Mouse (Mus musculus) E14TG2a.4 (cell line): ENCODE data around the gene Mpg.

Source experiments
- H3K27me3 ChIP-seq: 2 replicates; pipeline ENCODE4 v1.6.1; 2014; ENCODE audit warnings: low read length, control low read depth; ENCODE audit not compliant: insufficient read depth
- H3K36me3 ChIP-seq: 2 replicates; pipeline ENCODE4 v1.6.1; 2014; ENCODE audit warnings: low read length, control low read depth; ENCODE audit not compliant: insufficient read depth
- H3K4me1 ChIP-seq: replicated peaks from 2 replicates; pipeline ENCODE4 v1.6.1; 2014; ENCODE audit warnings: low read depth, low read length, control low read depth
- H3K4me3 ChIP-seq: replicated peaks from 2 replicates; pipeline ENCODE4 v1.5.1; 2014; ENCODE audit warnings: mild to moderate bottlenecking, low read length
- H3K9me3 ChIP-seq: 2 replicates; pipeline ENCODE4 v1.6.1; 2014; ENCODE audit warnings: low read length, control low read depth
- CTCF ChIP-seq: conservative IDR thresholded peaks from 2 replicates; pipeline ENCODE4 v1.5.1; 2014; ENCODE audit warnings: low read length
- NANOG ChIP-seq: IDR thresholded peaks from 2 replicates; pipeline ENCODE4 v1.6.1; 2014; ENCODE audit warnings: borderline replicate concordance, low read length, mixed read lengths
- POU5F1 ChIP-seq: IDR thresholded peaks from 2 replicates; pipeline ENCODE4 v1.6.1; 2014; ENCODE audit warnings: low read length, borderline replicate concordance

Gene Mpg

DNA sequence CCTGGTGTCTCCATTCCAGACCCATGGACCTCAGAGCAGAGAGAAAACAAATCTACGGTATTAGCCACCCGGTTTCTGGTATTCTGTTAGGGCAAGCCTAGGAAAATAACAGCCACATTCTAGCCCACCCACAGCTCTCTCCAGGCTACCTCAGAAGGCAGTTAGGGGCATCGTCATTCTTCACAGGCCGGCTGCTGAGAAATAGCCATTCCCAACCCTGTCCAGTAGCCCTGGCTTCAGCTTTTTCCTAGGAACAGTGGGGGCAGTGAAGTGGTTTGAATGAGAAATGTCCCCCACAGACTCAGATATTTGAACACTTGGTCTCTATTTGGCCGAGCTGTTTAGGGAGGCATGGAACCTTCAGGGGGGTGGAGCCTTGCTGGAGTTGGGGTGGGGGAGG lies 36.9 kb upstream of the Mpg start:
- Histone ChIP-seq H3K9me3 (no peaks in the 10 kb centered on the region), H3K27me3 (peaks cover 20% of the 10 kb centered on the region), H3K36me3 (no peaks in the 10 kb centered on the region), H3K4me3 (no peak overlapping the region), H3K4me1 (peaks cover 32% of the 10 kb centered on the region)
- no peak for TF ChIP-seq NANOG
- no peak for TF ChIP-seq CTCF
- TF ChIP-seq POU5F1: no peak

- Histone ChIP-seq H3K9me3 (no peaks in the 10 kb centered on the region), H3K27me3 (peaks cover 27% of the 10 kb centered on the region)
- TF ChIP-seq NANOG (no peak), CTCF (no peak), POU5F1 (no peak)
Measured at GRCm38 (mm10) chr11:32190119-32190518, 36.2 kb upstream of the Mpg start.

DNA sequence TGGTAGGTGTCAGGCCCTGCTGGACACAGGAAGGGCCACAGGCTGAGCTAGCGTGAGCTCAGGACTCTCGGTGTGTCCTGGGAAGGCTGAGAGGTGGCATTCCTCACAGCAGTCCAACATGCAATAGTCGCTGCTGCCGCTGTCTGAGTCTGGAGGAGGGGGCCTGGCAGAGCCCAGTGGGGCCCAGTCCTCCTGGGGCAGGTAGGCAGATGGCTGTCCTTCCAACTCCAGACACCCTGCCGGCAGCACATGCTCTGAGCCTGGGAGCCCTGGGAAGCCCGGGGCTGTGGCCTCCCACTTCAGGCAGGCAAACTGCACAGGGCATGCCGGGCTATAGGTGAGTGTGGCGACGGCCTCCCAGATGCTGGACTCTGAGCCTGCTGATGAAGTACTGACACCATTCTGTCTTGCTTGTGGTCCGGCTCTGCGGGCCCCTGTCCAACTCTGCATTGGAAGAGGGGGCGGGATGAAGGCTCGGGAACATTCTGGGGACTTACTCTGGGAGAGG lies 35.6 kb upstream of the Mpg start:
- peak overlapping the region; percentile 51 for H3K4me3 ChIP-seq
- H3K27me3 ChIP-seq: peaks cover 27% of the 10 kb centered on the region
- peaks cover 38% of the 10 kb centered on the region for H3K4me1 ChIP-seq
- H3K9me3 ChIP-seq: no peaks in the 10 kb centered on the region
- TF ChIP-seq POU5F1: no peak
- TF ChIP-seq CTCF: no peak
- TF ChIP-seq NANOG: no peak
- H3K36me3 ChIP-seq: no peaks in the 10 kb centered on the region

More at GRCm38 (mm10) chr11:32190119-32190518, 36.2 kb upstream of the Mpg start:
- H3K4me1 ChIP-seq: peaks cover 37% of the 10 kb centered on the region
- H3K36me3 ChIP-seq: no peaks in the 10 kb centered on the region
- peak overlapping the region; percentile 51 for H3K4me3 ChIP-seq

DNA sequence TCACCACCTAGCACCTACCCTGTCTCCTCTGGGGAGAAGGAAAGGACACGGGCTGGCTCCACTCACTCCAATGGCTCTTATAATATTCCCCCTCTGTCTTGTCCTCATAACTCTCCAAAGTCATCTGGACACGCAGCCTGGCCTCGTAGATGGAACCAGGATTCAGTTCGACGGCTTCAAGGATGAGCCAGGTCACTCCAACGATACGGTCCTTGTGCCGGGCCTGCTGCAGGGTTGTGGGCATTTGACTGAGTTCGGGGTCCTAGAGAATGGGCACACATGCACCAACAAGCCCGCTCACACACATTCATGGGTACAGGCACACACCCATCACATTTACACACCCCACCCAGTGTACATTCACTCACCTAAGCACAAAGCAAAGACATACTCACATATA lies 33.1 kb upstream of the Mpg start:
- TF ChIP-seq NANOG (no peak), CTCF (no peak), POU5F1 (no peak)
- Histone ChIP-seq H3K9me3 (no peaks in the 10 kb centered on the region), H3K4me1 (peaks cover 42% of the 10 kb centered on the region), H3K4me3 (no peak overlapping the region), H3K27me3 (peaks cover 39% of the 10 kb centered on the region), H3K36me3 (no peaks in the 10 kb centered on the region)

DNA sequence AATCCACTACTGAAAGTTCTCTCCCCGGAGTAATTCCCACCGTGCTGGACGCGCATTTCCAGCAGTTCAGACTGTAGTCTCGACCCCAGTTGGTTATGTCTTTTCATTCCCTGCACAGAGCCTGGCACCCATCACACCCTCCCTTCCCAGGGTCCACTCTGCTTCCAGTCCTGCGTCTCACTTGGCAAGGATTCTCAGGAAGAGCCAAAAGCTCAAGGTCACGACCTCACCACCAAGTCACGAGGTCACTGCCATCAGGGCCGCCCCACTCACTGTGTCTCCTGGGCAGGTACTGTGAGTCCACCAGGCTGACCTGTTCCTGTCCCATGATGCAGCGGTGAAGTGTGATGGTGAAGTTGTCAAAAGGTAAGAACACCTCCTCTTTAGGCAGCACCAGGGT lies 32.2 kb upstream of the Mpg start:
- no peak for TF ChIP-seq POU5F1
- TF ChIP-seq CTCF: no peak
- no peak for TF ChIP-seq NANOG
- peaks cover 41% of the 10 kb centered on the region for H3K27me3 ChIP-seq
- H3K4me1 ChIP-seq: peaks cover 48% of the 10 kb centered on the region
- H3K9me3 ChIP-seq: no peaks in the 10 kb centered on the region
- H3K36me3 ChIP-seq: no peaks in the 10 kb centered on the region
- no peak overlapping the region for H3K4me3 ChIP-seq

DNA sequence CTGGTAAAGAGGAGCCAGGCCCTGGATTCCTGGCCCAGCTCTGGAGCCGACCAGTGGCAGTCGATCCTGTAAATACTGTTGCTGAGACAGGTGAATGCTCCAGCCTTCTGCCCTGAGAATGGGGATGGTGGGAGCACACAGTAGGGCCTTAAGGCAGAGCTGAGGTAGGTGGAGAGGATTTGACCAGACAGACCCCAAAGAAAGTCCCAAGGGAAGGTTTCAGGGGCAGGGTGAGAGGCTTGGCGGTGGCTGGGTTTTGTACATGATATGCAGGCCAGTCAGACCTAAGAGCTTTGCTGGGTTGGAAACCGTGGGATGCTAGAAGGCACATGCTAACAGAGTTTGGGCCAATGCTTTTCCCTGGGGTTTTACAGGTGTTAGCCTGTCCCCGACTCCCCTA lies 31.7 kb upstream of the Mpg start:
- Histone ChIP-seq H3K36me3 (no peaks in the 10 kb centered on the region), H3K9me3 (no peaks in the 10 kb centered on the region), H3K27me3 (peaks cover 41% of the 10 kb centered on the region), H3K4me1 (peaks cover 49% of the 10 kb centered on the region), H3K4me3 (no peak overlapping the region)
- TF ChIP-seq POU5F1: no peak
- TF ChIP-seq NANOG: no peak
- no peak for TF ChIP-seq CTCF

DNA sequence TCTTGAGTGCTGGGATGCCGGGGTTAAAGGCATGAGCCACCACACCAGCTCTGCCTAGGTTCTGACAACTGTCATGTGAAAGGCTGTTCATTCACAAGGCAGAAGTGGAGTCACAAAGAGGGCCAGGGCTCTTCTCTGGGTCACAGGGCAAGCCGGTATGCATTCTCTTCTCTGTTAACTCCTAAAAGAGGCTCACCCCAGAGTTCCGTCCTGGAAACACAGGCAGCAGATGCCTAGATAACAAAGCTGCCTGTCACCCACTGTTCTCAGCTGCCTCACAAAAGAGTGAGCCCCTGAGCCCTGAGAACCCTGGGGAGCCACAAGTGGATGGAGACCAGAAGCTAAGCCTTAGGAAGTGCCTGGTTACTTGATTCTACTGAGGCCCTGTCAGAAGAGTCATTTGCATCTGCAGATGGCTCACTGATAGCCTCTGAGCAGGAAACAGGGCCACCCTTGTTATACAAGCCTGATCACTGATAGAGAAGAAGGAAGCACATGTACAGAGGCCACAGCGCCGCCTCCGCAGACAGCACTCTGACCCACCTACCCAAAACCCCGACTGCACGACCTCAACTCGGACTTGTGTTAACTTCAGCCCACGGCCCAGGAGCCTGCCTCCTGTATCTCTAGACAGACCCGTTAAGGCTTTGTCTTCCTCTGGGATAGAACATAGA lies 30.3 kb upstream of the Mpg start:
- Histone ChIP-seq H3K4me3 (no peak overlapping the region), H3K36me3 (no peaks in the 10 kb centered on the region), H3K27me3 (peaks cover 33% of the 10 kb centered on the region), H3K9me3 (no peaks in the 10 kb centered on the region), H3K4me1 (peaks cover 35% of the 10 kb centered on the region)
- TF ChIP-seq NANOG (no peak), POU5F1 (no peak), CTCF (no peak)

GRCm38 (mm10) chr11:32196727-32197126 lies 29.6 kb upstream of the Mpg start:
- Histone ChIP-seq H3K4me1 (peaks cover 32% of the 10 kb centered on the region), H3K36me3 (no peaks in the 10 kb centered on the region), H3K9me3 (no peaks in the 10 kb centered on the region), H3K27me3 (peaks cover 28% of the 10 kb centered on the region), H3K4me3 (no peak overlapping the region)
- TF ChIP-seq NANOG (no peak), POU5F1 (no peak), CTCF (no peak)

DNA sequence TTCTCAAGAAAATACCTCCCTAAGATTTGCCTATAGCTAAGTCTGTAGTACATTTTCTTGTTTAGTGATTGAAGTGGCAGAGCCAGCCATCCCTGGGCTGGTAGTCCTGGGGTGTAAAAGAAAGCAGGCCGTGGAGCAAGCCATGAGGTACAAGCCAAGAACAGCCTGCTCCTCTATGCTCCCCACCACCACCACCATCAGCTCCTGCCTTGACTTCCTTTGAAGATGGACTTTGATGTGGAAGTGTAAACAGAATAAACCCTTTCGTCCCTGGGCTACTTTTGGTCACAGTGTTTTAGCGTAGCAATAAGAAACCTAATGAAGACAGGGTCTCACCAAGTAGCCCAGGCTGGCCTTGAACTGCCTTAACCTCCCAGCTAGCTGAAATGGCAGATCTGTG lies 28.5 kb upstream of the Mpg start:
- peaks cover 33% of the 10 kb centered on the region for H3K27me3 ChIP-seq
- no peaks in the 10 kb centered on the region for H3K36me3 ChIP-seq
- no peaks in the 10 kb centered on the region for H3K9me3 ChIP-seq
- H3K4me1 ChIP-seq: peaks cover 32% of the 10 kb centered on the region
- no peak for TF ChIP-seq NANOG
- H3K4me3 ChIP-seq: no peak overlapping the region
